Mouse (Mus musculus): ENCODE results near the gene Mcat.

- no peak for TF ChIP-seq CTCF (IDR thresholded peaks at IDR 0.05; ENCODE audit: low read depth, low read length)
- no peak for TF ChIP-seq EP300 (IDR thresholded peaks at IDR 0.05; ENCODE audit: insufficient read depth, low read depth, low read length)
- no peak for TF ChIP-seq POLR2A (IDR thresholded peaks at IDR 0.05; ENCODE audit: insufficient read depth, low read length)
These were observed 467 bp upstream of the Mcat start for GRCm38 (mm10) chr15:83563857-83564651.

All from ES-Bruce4 (cell line).